Mouse (Mus musculus): ENCODE measurements at regions not wholly inside any gene's neighbourhood (a gene's known extent, or its start where the extent isn't known, plus 50 kb on each side); places are given as distances from the start of the nearest gene placed in this dataset. TPM values are rescaled to one million over a fixed set of nuclear protein-coding genes. Genes with fewer than 3 reads are reported as not detected.

GRCm38 (mm10) chr14:100351004-100351403 is 66.5 kb upstream of the Klf12 start:
- H3K9me3 ChIP-seq (ENCODE audit: control insufficient read depth, low read length): no peaks in the 10 kb centered on the region
- DNase-seq (ENCODE audit: low spot score): no peak
- no peaks in the 10 kb centered on the region for H3K36me3 ChIP-seq (replicated peaks; ENCODE audit: control insufficient read depth, insufficient read depth)
- 95% methylated on average over 7 of the region's 7 CpGs for WGBS
- no peaks in the 10 kb centered on the region for H3K4me1 ChIP-seq (replicated peaks; ENCODE audit: control insufficient read depth, insufficient read depth, low read length)
- H3K27ac ChIP-seq: no peak overlapping the region
- no peak overlapping the region for H3K9ac ChIP-seq
- H3K27me3 ChIP-seq (ENCODE audit: control insufficient read depth, insufficient read depth, low read length): no peaks in the 10 kb centered on the region
- no peak overlapping the region for H3K4me3 ChIP-seq (replicated peaks; ENCODE audit: low read length)
- no peak overlapping the region for H3K4me2 ChIP-seq (replicated peaks)
- no peak for ATAC-seq (ENCODE audit: low FRiP score)

GRCm38 (mm10) chr14:100350021-100350790 is 65.7 kb upstream of the Klf12 start:
- no peaks in the 10 kb centered on the region for H3K4me1 ChIP-seq (replicated peaks; ENCODE audit: control insufficient read depth, insufficient read depth, low read length)
- no peak overlapping the region for H3K27ac ChIP-seq
- no peak for ATAC-seq (ENCODE audit: low FRiP score)
- 89% methylated on average over 9 of the region's 9 CpGs for WGBS
- DNase-seq (ENCODE audit: low spot score): no peak
- no peak overlapping the region for H3K4me2 ChIP-seq (replicated peaks)
- no peaks in the 10 kb centered on the region for H3K9me3 ChIP-seq (ENCODE audit: control insufficient read depth, low read length)
- no peak overlapping the region for H3K9ac ChIP-seq
- H3K4me3 ChIP-seq (replicated peaks; ENCODE audit: low read length): no peak overlapping the region
- H3K27me3 ChIP-seq (ENCODE audit: control insufficient read depth, insufficient read depth, low read length): no peaks in the 10 kb centered on the region
- no peaks in the 10 kb centered on the region for H3K36me3 ChIP-seq (replicated peaks; ENCODE audit: control insufficient read depth, insufficient read depth)

DNA sequence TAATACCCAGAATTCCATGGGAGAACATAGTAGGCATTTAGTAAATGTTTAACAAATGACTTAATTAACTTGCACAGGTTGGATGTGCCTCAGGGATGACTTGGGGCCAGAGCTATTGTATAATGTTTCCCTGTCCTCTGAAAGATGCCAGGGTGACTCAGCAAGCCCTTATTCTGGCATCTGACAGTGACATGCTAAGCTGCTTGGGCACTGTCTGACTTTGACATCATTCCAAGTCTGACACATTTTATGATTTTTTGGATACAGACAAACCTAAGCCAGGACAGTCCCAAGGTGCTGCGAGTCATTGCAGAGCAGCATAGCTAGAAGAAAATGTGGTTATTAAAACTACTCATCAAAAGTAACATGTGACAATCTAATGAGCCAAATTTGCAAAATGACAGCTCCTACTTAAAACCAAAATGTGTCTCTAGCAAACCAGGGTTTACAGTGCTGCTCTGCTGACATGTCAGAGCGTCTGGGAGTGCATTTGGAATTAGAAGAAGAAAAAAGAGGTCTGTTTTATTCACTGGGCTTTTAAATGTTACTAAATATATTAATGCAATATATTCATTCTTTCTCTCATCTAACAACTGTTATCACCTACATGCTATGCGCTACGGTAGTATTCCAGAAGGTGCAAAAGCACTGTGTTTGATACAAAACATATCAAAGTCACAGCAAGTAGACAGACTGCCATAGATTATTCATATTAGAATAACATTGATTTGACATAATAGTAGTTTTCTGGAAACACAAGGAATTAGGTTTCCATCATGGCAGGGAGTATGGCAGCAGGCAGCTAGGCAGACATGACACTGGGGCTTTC is 64.1 kb upstream of the Klf12 start:
- no peak for ATAC-seq (ENCODE audit: low FRiP score)
- Histone ChIP-seq H3K9me3 (ENCODE audit: control insufficient read depth, low read length) (no peaks in the 10 kb centered on the region), H3K4me3 (replicated peaks; ENCODE audit: low read length) (no peak overlapping the region), H3K36me3 (replicated peaks; ENCODE audit: control insufficient read depth, insufficient read depth) (no peaks in the 10 kb centered on the region), H3K4me2 (replicated peaks) (no peak overlapping the region), H3K27ac (no peak overlapping the region), H3K4me1 (replicated peaks; ENCODE audit: control insufficient read depth, insufficient read depth, low read length) (no peaks in the 10 kb centered on the region), H3K27me3 (ENCODE audit: control insufficient read depth, insufficient read depth, low read length) (no peaks in the 10 kb centered on the region), H3K9ac (no peak overlapping the region)
- 93% methylated on average over 4 of the region's 4 CpGs for WGBS
- no peak for DNase-seq (ENCODE audit: low spot score)

GRCm38 (mm10) chr14:100336926-100337325 is 52.4 kb upstream of the Klf12 start:
- H3K36me3 ChIP-seq (replicated peaks; ENCODE audit: control insufficient read depth, insufficient read depth): no peaks in the 10 kb centered on the region
- H3K9me3 ChIP-seq (ENCODE audit: control insufficient read depth, low read length): no peaks in the 10 kb centered on the region
- H3K4me2 ChIP-seq (replicated peaks): no peak overlapping the region
- 75% methylated on average over 4 of the region's 4 CpGs for WGBS
- H3K27ac ChIP-seq: no peak overlapping the region
- no peak for DNase-seq (ENCODE audit: low spot score)
- H3K4me3 ChIP-seq (replicated peaks; ENCODE audit: low read length): no peak overlapping the region
- ATAC-seq (ENCODE audit: low FRiP score): no peak
- H3K27me3 ChIP-seq (ENCODE audit: control insufficient read depth, insufficient read depth, low read length): no peaks in the 10 kb centered on the region
- no peaks in the 10 kb centered on the region for H3K4me1 ChIP-seq (replicated peaks; ENCODE audit: control insufficient read depth, insufficient read depth, low read length)
- no peak overlapping the region for H3K9ac ChIP-seq

Small RNAs in the stretch of these regions (microRNA-seq; reads per million reads assigned to microRNA genes)
- not detected for gene Gm22401

Data from hindbrain, embryonic 14.5 days (tissue).